16 mouse cellular contexts compared by ENCODE assay signal in genomic region chr3:142295287-142295676, GRCm38 (mm10).
A peak's percentile ranks its signal among the peaks of the same experiment; 100 is the strongest.
DNase-seq lines count a peak whose midpoint lies in the region; ATAC-seq and TF ChIP-seq lines count a peak whose summit lies in the region.
"Had no signal": no experiment of that assay in that cellular context is flagged by ENCODE, and none has a peak within 500 bp of the region (broad histone marks: within the 10 kb centered on the region; RNA-seq: fewer than 3 reads in every experiment).

No protein-coding gene starts in this region.

- TF ChIP-seq CTCF in gastrocnemius, adult 2 months (IDR thresholded peaks at IDR 0.05), result no peak
- no peak for TF ChIP-seq CTCF in MEL (IDR thresholded peaks at IDR 0.05 in 2 of 3, conservative IDR thresholded peaks at IDR 0.05 in 1 of 3; ENCODE audit: control insufficient read depth in 1 of 3, insufficient read depth in 1 of 3, low read depth in 2 of 3, low read length in 3 of 3, poor library complexity in 1 of 3, severe bottlenecking in 1 of 3)

- H3K27ac ChIP-seq in gastrocnemius, adult 2 months, result peak overlapping the region; percentile 9; the same call in 1 of the 2 replicates
- H3K27ac ChIP-seq in liver, embryonic 13.5 days, result no peak overlapping the region
- no peak overlapping the region for H3K27ac ChIP-seq in liver, embryonic 11.5 days (ENCODE audit: low read depth, low read length)
- H3K27ac ChIP-seq in MEL (ENCODE audit: control insufficient read depth, low read depth, low read length), result no peak overlapping the region
- H3K27ac ChIP-seq: embryonic facial prominence, embryonic 12.5 days; limb, embryonic 10.5 days had no signal

- H3K9me3 ChIP-seq in liver, embryonic 13.5 days (replicated peaks), result no peaks in the 10 kb centered on the region
- no peaks in the 10 kb centered on the region for H3K9me3 ChIP-seq in liver, embryonic 11.5 days (ENCODE audit: control insufficient read depth, low read length)
- H3K9me3 ChIP-seq in MEL (replicated peaks; ENCODE audit: insufficient read depth, low read length), result no peaks in the 10 kb centered on the region
- H3K9me3 ChIP-seq: embryonic facial prominence, embryonic 12.5 days; limb, embryonic 10.5 days; megakaryocyte, embryonic 14.5 days had no signal

- intact Hi-C loops in gastrocnemius, adult 2 months (cut with DNase I), result loop anchor here (1.0 kb wide), 1 partner anchor 148 kb away; no protein-coding TSS in a partner anchor

- TF ChIP-seq RAD21 in MEL (IDR thresholded peaks at IDR 0.05; ENCODE audit: low read depth, low read length), result no peak

- 71% methylated on average over 7 of the region's 7 CpGs for WGBS in liver, embryonic 13.5 days (ENCODE audit: insufficient replicate concordance)
- 83% methylated on average over 7 of the region's 7 CpGs for WGBS in liver, embryonic 11.5 days

- DNase-seq in gastrocnemius, adult 2 months, result no peak
- no peak for DNase-seq in gastrocnemius, postnatal 10 days
- DNase-seq in liver, embryonic 13.5 days, result no peak
- DNase-seq in liver, embryonic 11.5 days (ENCODE audit: low spot score), result no peak
- DNase-seq in MEL (ENCODE audit: low read depth, low spot score), result peak; percentile 7
- DNase-seq in layer of hippocampus, adult 18-20 months (ENCODE audit: low spot score in 2 of 2), result no peak
- no peak for DNase-seq in right cerebral cortex, postnatal 10 days (ENCODE audit: low spot score in 2 of 2)
- DNase-seq: adrenal gland, adult 8-10 months; gastrocnemius, postnatal 36 days; kidney, postnatal 4 days; layer of hippocampus, postnatal 36 days; lung, adult 2 months had no signal

- no peaks in the 10 kb centered on the region for H3K36me3 ChIP-seq in liver, embryonic 13.5 days
- H3K36me3 ChIP-seq in liver, embryonic 11.5 days (ENCODE audit: control insufficient read depth, insufficient read depth, low read length), result no peaks in the 10 kb centered on the region
- H3K36me3 ChIP-seq in MEL (ENCODE audit: control insufficient read depth in 1 of 2, insufficient read depth in 2 of 2, low read length in 2 of 2), result no peaks in the 10 kb centered on the region
- H3K36me3 ChIP-seq: embryonic facial prominence, embryonic 12.5 days; limb, embryonic 10.5 days had no signal

- H3K27me3 ChIP-seq in liver, embryonic 13.5 days, result no peaks in the 10 kb centered on the region
- no peaks in the 10 kb centered on the region for H3K27me3 ChIP-seq in liver, embryonic 11.5 days (replicated peaks; ENCODE audit: control insufficient read depth, insufficient read depth, low read length)
- H3K27me3 ChIP-seq in MEL (ENCODE audit: control insufficient read depth in 1 of 2, insufficient read depth in 2 of 2, low read length in 2 of 2), result no peaks in the 10 kb centered on the region
- H3K27me3 ChIP-seq: embryonic facial prominence, embryonic 12.5 days; megakaryocyte, embryonic 14.5 days had no signal

- ATAC-seq in liver, embryonic 13.5 days (ENCODE audit: low read depth), result peak; percentile 41; the same call in 1 of the 2 replicates
- ATAC-seq in liver, embryonic 11.5 days (replicated peaks; ENCODE audit: low FRiP score), result no peak
- ATAC-seq in granulocyte monocyte progenitor cell, adult 5-6 weeks (replicated peaks; ENCODE audit: poor library complexity, severe bottlenecking), result peak; percentile 30; the same call in 1 of the 2 replicates

- no peaks in the 10 kb centered on the region for H3K79me2 ChIP-seq in MEL (ENCODE audit: control insufficient read depth, insufficient read depth, low read length, poor library complexity)

- no peak for TF ChIP-seq POLR2A in MEL (IDR thresholded peaks at IDR 0.05; ENCODE audit: control insufficient read depth in 1 of 2, insufficient read depth in 1 of 2, low read depth in 1 of 2, low read length in 2 of 2, poor library complexity in 1 of 2)

- TF ChIP-seq EP300 in MEL (IDR thresholded peaks at IDR 0.05; ENCODE audit: low read depth in 1 of 2, low read length in 2 of 2), result no peak

- no peaks in the 10 kb centered on the region for H3K4me1 ChIP-seq in liver, embryonic 13.5 days (replicated peaks)
- no peaks in the 10 kb centered on the region for H3K4me1 ChIP-seq in liver, embryonic 11.5 days (replicated peaks; ENCODE audit: control insufficient read depth, insufficient read depth, low read length)
- H3K4me1 ChIP-seq in MEL (ENCODE audit: control insufficient read depth in 1 of 2, insufficient read depth in 2 of 2, low read length in 2 of 2), result no peaks in the 10 kb centered on the region
- H3K4me1 ChIP-seq: embryonic facial prominence, embryonic 12.5 days; limb, embryonic 10.5 days had no signal

- H3K4me2 ChIP-seq in liver, embryonic 13.5 days, result no peak overlapping the region
- no peak overlapping the region for H3K4me2 ChIP-seq in liver, embryonic 11.5 days
- H3K4me2 ChIP-seq: embryonic facial prominence, embryonic 12.5 days had no signal

- no peak overlapping the region for H3K9ac ChIP-seq in liver, embryonic 13.5 days
- no peak overlapping the region for H3K9ac ChIP-seq in liver, embryonic 11.5 days (ENCODE audit: low read depth, low read length)
- H3K9ac ChIP-seq in MEL (ENCODE audit: control insufficient read depth, low read depth, low read length, poor library complexity, severe bottlenecking), result no peak overlapping the region
- H3K9ac ChIP-seq: embryonic facial prominence, embryonic 12.5 days had no signal

- H3K4me3 ChIP-seq in gastrocnemius, adult 2 months, result no peak overlapping the region
- H3K4me3 ChIP-seq in liver, embryonic 13.5 days (replicated peaks), result no peak overlapping the region
- no peak overlapping the region for H3K4me3 ChIP-seq in liver, embryonic 11.5 days (ENCODE audit: low read depth, low read length)
- no peak overlapping the region for H3K4me3 ChIP-seq in MEL (ENCODE audit: control insufficient read depth in 1 of 2, insufficient read depth in 1 of 2, low read depth in 2 of 2, low read length in 2 of 2)
- H3K4me3 ChIP-seq: embryonic facial prominence, embryonic 12.5 days; limb, embryonic 10.5 days; megakaryocyte, embryonic 14.5 days had no signal

TF ChIP-seq in MEL, 35 proteins besides CTCF, POLR2A, EP300 and RAD21:
- TF ChIP-seq MXI1 (IDR thresholded peaks at IDR 0.05; ENCODE audit: low read depth, low read length) (no peak), ETS1 (IDR thresholded peaks at IDR 0.05; ENCODE audit: low read depth, low read length) (no peak), JUND (IDR thresholded peaks at IDR 0.05; ENCODE audit: low read depth, low read length) (no peak), ZKSCAN1 (IDR thresholded peaks at IDR 0.05; ENCODE audit: low read depth, low read length) (no peak), RCOR1 (IDR thresholded peaks at IDR 0.05; ENCODE audit: low read depth, low read length) (no peak), CHD1 (IDR thresholded peaks at IDR 0.05; ENCODE audit: low read depth, low read length) (no peak)
